Mouse (Mus musculus): Measurements from ENCODE around the gene Gm340. TPM values are rescaled to one million over a fixed set of nuclear protein-coding genes. Genes with fewer than 3 reads are reported as not detected.
A peak's percentile ranks its signal among the peaks of the same experiment; 100 is the strongest.

Gm340 gene
- total RNA-seq, 2 experiments from 2014 or later: 8.1 to 8.4 TPM

DNA sequence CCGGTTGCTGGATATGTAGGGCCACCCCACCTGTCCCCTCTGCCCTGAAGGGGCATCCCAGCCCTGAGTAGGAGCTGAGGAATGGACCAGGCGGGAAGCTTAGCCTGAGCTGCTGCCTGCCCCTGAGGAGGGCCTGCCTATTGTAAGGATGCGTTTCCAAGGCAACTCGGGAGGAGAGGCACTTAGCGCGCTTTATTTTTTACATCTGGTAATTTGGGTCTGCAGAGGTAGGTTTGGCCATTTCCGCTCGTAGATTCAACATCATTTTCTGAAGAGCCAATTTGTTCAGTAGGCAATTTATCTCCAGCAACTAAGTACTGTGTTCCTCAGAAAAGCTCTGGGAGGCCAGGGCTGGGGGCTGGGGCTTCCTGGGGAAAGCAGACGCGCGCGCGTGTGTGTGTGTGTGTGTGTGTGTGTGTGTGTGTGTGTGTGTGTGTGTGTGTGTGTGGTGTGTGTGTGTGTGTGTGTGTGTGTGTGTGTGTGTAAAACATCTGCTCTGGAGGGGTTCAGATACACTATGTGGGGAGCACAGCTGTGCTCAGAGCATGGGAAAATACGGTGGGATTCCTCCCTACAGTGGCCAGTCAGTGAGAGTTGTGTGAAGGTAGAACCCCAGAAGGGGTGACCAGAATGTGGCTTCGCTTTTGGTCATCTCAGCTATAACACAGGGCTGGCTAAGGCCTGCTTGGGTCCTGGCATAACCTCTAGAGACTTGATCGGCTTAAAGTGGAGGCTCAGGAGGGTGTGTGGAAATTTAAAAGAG lies 31.3 kb downstream of the Gm340 start:
- DNase-seq: no peak

DNA sequence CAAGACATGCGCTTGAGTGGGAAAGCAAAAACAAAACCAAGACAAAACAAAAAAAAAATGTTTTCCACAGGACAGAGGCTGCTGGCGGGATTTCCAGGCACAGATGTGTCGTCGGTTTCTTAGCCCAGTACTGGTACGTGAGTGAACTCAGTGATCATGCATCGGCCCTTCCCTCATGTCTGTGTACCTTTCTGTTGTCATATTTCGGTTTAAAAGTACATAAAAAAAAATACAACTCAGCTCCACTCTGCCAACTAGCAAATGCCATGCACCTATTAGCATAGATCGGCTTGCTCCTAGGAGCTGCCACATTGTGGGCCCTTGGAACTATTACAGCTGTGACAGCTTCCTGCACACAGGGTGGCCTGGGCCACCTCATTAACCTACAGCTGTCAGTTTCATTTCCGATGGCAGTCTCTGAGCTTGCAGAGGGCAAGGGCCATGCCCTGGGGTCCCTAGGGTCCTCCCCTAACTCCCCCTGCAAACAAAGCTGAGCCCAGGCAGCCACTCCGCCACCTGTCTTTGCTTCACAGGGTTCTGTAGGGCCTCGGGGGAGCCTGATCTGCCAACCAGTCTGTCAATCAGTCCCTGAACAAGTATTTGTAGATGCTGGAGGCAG lies 33.5 kb downstream of the Gm340 start:
- DNase-seq: no peak

DNA sequence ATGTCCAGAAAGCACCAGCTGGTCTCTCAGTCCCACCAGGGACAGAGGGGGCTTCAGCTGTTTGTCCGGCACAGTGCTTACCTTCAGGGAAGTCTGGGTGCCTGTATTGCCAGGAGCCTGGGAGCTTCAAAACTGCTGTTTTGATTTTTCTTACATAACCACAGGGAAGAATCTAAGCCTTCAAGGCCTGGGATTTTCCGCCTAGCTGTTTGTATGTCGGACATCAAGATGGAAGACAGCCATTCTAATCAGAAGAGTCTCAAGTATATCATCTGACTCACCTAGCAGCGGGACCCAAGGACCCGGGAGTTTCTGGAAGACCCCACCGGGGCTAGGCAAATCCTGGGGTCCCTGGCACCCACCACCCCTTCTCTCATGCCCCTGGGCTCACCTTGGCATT lies 34.1 kb downstream of the Gm340 start:
- DNase-seq: no peak

DNA sequence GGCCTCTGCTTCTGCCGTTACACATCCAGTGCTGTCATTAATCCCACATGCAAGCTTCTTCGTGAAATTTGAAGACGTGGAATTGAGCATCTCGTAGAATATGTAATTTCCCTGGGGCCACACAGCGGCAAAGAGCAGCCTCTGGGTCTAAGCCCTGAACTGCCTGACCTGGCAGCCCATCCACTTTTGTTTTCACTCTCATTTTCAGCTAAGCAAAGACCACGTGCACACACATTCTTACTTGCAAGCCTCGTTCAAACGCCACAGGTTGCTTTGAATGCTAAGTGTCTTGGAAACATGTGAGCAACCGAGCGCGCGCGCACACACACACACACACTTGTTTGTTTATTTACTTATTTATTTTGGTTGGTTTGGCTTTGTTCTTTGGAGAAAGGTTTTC lies 34.9 kb downstream of the Gm340 start:
- no peak for DNase-seq

DNA sequence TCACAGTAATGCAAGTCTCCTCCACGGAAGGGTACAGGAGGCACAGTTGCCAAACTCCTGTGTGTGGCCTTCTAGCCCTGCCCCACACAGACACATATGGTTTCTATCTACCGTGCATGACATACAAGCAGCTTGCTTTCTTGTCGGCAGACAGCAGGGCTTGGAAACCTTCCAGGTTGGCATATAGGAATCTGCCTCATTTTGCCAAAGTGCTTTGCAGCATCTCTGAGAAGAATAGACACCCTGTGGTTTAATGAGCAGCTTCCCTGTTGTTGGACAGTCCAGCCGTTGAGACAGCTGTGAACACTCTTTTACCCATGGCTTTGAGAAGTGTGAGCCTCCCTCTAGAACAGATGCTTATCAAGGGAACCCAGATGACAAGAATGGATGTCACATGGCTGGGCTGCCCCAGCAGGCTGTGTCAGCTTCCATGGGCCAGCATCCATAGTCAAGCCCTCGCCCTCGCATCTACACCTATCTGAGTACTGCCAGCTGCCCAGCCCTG lies 36.0 kb downstream of the Gm340 start:
- DNase-seq: no peak

DNA sequence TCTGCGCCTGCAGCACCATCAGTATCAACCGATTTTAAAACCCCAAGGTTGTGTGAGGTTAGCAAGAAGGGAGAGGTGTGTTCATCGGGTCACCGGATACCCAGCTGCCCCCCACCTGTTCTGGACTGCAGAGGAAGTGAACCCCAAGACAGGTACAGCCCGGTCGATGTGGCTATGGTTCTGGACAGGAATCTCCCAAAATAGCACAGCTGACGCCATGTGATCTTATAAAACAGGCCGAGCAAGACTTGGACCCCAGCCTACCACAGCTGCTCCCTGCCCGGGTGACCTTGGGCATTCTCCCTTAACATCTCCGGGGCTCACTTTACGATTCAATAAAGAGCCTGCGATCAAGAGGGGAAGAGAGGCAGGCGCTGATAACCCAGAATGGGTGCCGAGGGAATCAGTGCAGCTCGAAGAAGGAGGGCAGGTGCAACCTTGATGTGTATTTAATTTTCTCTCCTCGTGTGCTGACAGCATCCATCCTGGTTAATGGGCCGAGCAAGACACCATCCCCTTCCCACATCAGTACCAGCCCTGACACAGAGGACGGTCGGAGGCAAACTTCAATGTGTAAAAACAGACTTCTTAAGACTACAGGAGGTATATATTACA lies 36.7 kb downstream of the Gm340 start:
- DNase-seq: peak; percentile 67 to 75

DNA sequence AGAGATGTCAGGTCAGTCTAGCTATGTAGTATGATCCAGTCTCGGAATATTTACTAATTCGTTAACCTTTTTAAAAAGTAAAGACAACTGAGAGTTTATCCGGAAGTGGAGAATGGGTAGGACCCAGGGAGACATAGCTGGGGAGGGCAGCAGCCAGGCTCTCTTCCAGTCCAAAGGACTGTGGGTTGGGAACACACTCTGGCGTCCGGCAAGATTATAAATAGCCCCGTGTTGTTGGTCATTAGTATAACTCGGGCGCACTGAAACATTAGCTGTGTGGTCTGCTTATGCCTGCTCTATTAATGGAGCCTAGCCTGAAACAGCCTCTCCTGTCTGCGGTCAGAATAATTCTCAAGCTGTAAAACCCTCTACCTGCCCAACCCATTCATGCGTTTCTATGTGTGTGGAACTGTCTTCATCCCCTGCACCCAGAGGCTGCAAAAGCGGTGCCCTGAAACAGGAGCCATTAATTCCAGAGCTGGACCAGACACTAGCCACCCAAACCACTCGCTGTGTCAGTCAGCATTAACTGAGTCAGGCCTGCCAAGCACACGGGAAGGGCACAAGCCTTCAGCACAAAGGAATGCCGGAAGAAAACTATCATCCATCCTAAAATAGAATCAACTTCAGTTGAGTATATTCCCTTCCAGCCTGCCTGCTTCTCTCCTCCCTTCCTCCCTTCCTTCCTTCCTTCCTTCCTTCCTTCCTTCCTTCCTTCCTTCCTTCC lies 38.4 kb downstream of the Gm340 start:
- peak; percentile 36 to 39 for DNase-seq

DNA sequence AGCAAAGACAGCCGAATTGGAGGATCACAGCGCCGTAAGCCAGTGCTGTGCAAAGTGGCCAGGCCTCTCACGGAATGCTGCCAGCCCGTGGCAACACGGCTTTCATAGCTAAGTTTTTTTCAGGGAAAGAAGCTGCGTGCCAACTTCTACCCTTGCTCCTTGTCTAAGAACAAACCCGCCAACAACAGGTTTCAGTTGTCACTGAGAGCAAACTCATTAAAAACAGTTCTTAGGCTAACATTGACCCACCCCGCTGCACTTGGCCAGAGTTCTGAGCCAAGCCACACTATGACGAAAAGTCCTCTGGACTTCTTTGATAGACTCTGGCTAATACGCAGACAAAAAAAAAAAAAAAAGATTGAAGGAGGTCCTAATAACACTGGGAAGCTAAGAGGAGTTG lies 46.8 kb downstream of the Gm340 start:
- no peak for DNase-seq

DNA sequence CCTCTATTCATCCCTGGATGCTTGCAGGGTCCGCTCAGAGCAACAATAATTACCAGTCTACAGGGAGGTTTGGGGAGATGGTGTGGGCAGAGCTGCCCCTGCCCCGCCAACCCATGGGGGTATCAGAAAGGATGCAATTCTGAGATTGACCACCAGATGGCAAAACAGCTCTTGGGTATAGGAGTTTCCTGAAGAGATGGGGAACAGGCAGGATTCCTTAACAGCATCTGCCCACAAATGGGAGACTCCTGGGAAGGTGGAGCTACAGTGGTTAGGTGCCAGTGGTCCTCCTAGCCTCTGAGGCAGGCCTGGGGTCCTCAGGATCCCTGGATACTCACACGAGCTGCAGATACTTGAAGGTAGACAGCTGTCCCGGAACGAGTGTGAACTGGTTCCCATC lies 47.4 kb downstream of the Gm340 start:
- DNase-seq: peak; percentile 39 to 79

DNA sequence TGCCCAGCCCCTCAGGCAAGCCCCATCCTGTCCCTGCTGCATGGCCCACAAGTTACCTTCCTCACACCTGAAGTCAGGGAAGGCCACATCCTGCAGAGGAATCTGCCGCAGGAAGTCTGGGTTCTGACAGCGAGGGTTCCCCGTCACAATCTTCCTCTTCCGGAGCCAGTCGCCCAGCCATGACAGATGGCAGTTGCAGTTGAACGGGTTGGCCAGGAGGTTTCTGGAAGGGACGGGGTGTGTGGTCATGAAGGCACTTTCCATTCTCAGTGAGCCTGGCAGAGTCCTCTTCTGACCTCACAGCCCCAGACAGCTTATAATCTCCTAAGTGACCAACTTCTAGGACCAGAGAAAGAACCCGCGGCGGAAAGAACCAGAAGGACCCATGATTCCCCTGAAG lies 51.9 kb downstream of the Gm340 start:
- DNase-seq: no peak

DNA sequence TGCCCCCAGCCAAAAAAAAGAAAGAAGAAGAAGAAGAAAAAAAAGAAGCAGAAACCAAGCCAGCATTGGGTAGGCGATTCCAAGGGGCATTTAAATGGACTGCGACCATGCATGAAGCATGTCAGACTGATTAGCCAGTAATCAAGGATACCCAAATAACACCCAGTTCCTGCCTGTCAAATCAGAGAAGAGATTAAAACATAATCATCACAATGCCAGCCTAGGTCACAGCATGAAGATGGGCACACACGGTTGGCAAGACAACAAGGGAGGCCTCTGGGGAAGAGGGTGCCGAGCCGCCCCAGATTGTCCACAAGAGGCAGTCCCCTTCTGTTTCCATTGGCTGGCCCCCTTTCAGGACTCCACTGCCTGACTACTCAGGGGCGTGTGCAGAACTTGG lies 52.8 kb downstream of the Gm340 start:
- DNase-seq: no peak

Small RNAs within 50 kb of the gene (microRNA-seq; reads per million reads assigned to microRNA genes)
- 0 reads per million in 2 experiments for gene Mir8091

Other genes starting within 250 kb of the Gm340 start
- gene Pik3ap1, start 197.3 kb upstream of the Gm340 start, total RNA-seq (2021): 1 to 10 TPM; 1.0 to 2.5 TPM
- 10 to 100 TPM; 12.2 to 12.4 TPM for gene Lcor, start 99.7 kb upstream of the Gm340 start, total RNA-seq (2021)
- gene Slit1, start 161.3 kb downstream of the Gm340 start, total RNA-seq (2021): under 1 TPM; 0.07 to 0.08 TPM
- gene Arhgap19, start 219.7 kb downstream of the Gm340 start, total RNA-seq (2021): 1 to 10 TPM; 2.0 to 2.6 TPM
- gene Frat1, start 247.6 kb downstream of the Gm340 start, total RNA-seq (2021): 1 to 10 TPM; 1.7 to 2.5 TPM